Mouse (Mus musculus) gastrocnemius, postnatal 10 days (tissue): ENCODE data around the gene Sytl2. TPM values are rescaled to one million over a fixed set of nuclear protein-coding genes. Genes with fewer than 3 reads are reported as not detected.

Experiments used
- total RNA-seq, 2 experiments: library from RNA; stranded (reverse); gene quantifications; 2 replicates each; pipeline ENCODE4 v1.2.3; 2021

The Sytl2 gene
- total RNA-seq, 2 experiments from 2014 or later = 75.0 to 91.4 TPM

Other genes with a start within 250 kb of the Sytl2 start
- gene Picalm, start 172.0 kb upstream of the Sytl2 start, total RNA-seq = 100 to 1,000 TPM; 152 to 168 TPM
- gene Ccdc83, start 36.5 kb upstream of the Sytl2 start, total RNA-seq = under 1 TPM; 0.61 to 0.87 TPM
- gene Ccdc89, start 124.3 kb downstream of the Sytl2 start, total RNA-seq = under 1 TPM in 1 of 2 experiments, not detected in 1; 0.11 TPM
- 10 to 100 TPM; 20.0 to 30.5 TPM for gene Crebzf, start 140.5 kb downstream of the Sytl2 start, total RNA-seq
- gene Tmem126a, start 155.0 kb downstream of the Sytl2 start, total RNA-seq = 10 to 100 TPM; 67.8 to 83.8 TPM
- 10 to 100 TPM; 13.2 to 14.0 TPM for gene Tmem126b, start 173.7 kb downstream of the Sytl2 start, total RNA-seq
- gene Dlg2, start 174.4 kb downstream of the Sytl2 start, total RNA-seq = 1 to 10 TPM; 1.8 to 3.4 TPM